Mouse (Mus musculus) liver, embryonic 18 days (tissue): ENCODE measurements around the gene Cenph. TPM values are rescaled to one million over a fixed set of nuclear protein-coding genes. Genes with fewer than 3 reads are reported as not detected.

Source experiments
- polyA plus RNA-seq: library from polyadenylated mRNA; depleted of rRNA; stranded (reverse); fragments of >200 nt; gene quantifications from 2 replicates; pipeline ENCODE4 v1.2.3, GENCODE M21; 2012; rRNA removed

Cenph gene
- polyA plus RNA-seq: 8.8 and 8.9 TPM in 2 replicates

GRCm38 (mm10) chr13:100775252-100776055 is at the start of gene Cenph:
TSS of gene Cenph (minus strand) at chr13:100775899.

GRCm38 (mm10) chr13:100786414-100786867 is 10.7 kb upstream of the Cenph start, which contains the start of gene Ccnb1:
TSS of gene Ccnb1 (minus strand) at chr13:100786570.

GRCm38 (mm10) chr13:100744036-100744744 is 31.5 kb downstream of the Cenph start, which contains the start of gene Mrps36:
TSS of gene Mrps36 (minus strand) at chr13:100744659.

GRCm38 (mm10) chr13:100730861-100731176 is 44.9 kb downstream of the Cenph start, which contains the start of gene Cdk7:
TSS of gene Cdk7 (minus strand) at chr13:100730939.

Other genes starting within 250 kb of the Cenph start
- 6.8 and 7.2 TPM in 2 replicates for gene Ocln, start 223.2 kb downstream of the Cenph start, polyA plus RNA-seq
- 9.1 and 9.2 TPM in 2 replicates for gene Marveld2, start 158.9 kb downstream of the Cenph start, polyA plus RNA-seq
- gene Ak6, start 124.9 kb downstream of the Cenph start, polyA plus RNA-seq: 80.9 and 84.5 TPM in 2 replicates
- 7.3 and 7.8 TPM in 2 replicates for gene Rad17, start 124.8 kb downstream of the Cenph start, polyA plus RNA-seq
- 6.3 and 9.4 TPM in 2 replicates for gene Taf9, start 124.3 kb downstream of the Cenph start, polyA plus RNA-seq
- 6.6 and 7.2 TPM in 2 replicates for gene Ccdc125, start 106.2 kb downstream of the Cenph start, polyA plus RNA-seq
- gene Cdk7, start 45.0 kb downstream of the Cenph start, polyA plus RNA-seq: 14.2 and 15.2 TPM in 2 replicates
- gene Mrps36, start 31.2 kb downstream of the Cenph start, polyA plus RNA-seq: 37.2 and 46.1 TPM in 2 replicates
- 54.5 and 56.6 TPM in 2 replicates for gene Ccnb1, start 10.7 kb upstream of the Cenph start, polyA plus RNA-seq
- gene Slc30a5, start 57.5 kb upstream of the Cenph start, polyA plus RNA-seq: 20.4 and 21.3 TPM in 2 replicates